Mouse (Mus musculus): ENCODE results near the gene Olfr1115.
"Not testable (repeated sequence)": the region's sequence is repeated elsewhere in the genome, so short reads cannot be mapped to it uniquely, and the experiment has no call there.

The Olfr1115 gene

GRCm38 (mm10) chr2:87247713-87248112 lies at the start of gene Olfr1115:
Gene Olfr1115, plus strand, starts transcription at chr2:87248013.
- DNase-seq (ENCODE audit: low spot score in 2 of 2), result no peak

- DNase-seq (ENCODE audit: low spot score in 2 of 2), result no peak
These were observed 39.1 kb upstream of the Olfr1115 start, which contains the start of gene Olfr1113 for GRCm38 (mm10) chr2:87208670-87209069. Gene Olfr1113, plus strand, starts transcription at chr2:87208970.

DNA sequence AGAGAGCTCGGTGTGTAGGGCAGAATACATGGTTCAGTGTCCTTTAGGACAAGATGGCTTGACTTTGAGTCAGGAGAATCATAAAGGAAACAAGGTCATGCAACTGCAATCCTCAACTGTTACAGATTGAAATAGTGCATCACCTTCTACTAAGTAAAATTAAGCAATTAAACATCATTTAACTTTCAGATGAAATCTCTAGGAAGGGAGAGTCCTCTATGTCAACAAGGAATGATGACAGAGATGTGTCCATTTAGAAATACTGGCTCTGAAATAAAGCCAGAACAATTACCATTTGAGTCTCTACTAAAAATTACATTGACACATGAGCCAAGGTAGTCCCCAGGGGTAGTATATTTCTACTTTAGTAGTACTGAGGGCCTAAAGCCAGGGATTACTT lies 19.4 kb downstream of the Olfr1115 start, which contains the start of gene Olfr1116:
TSS of gene Olfr1116 (plus strand) at position 301 of the 400 bp plus-strand sequence.
- no peak for DNase-seq (ENCODE audit: low spot score in 2 of 2)

- not testable (repeated sequence) for DNase-seq (ENCODE audit: low spot score in 2 of 2)
These were observed 46.2 kb downstream of the Olfr1115 start for GRCm38 (mm10) chr2:87293977-87294376.

All from urinary bladder, adult 18-20 months (tissue).